ENCODE assay signal across 7 mouse cellular contexts in genomic region chr8:84415378-84415898, GRCm38 (mm10). TPM values are rescaled to one million over a fixed set of nuclear protein-coding genes. Genes with fewer than 3 reads are reported as not detected.
DNase-seq lines count a peak whose midpoint lies in the region; ATAC-seq lines count a peak whose summit lies in the region.

No protein-coding gene starts in this region.

- DNase-seq in left cerebral cortex, postnatal 36 days (ENCODE audit: low spot score in 2 of 2) = peak; percentile 52 to 73
- DNase-seq in left cerebral cortex, adult 8-10 months (ENCODE audit: low spot score in 2 of 2) = no peak
- DNase-seq in cerebellum, adult 8-10 months = peak; percentile 61
- peak; percentile 41 for DNase-seq in forebrain, embryonic 14.5 days (ENCODE audit: low spot score)
- DNase-seq in mesoderm, embryonic 11.5 days (ENCODE audit: low read depth, low spot score) = peak; percentile 40
- DNase-seq in spleen, postnatal 4 days (ENCODE audit: low spot score in 2 of 2) = no peak

- peak overlapping the region; percentile 80 for H3K9ac ChIP-seq in forebrain, embryonic 14.5 days (ENCODE audit: low read length)
- H3K9ac ChIP-seq in kidney, embryonic 14.5 days (ENCODE audit: low read depth, low read length) = peak overlapping the region; percentile 53

- intact Hi-C loops in left cerebral cortex, postnatal 36 days (cut with DNase I) = loop anchor here (5.0 kb wide), 2 partner anchors 42 to 107 kb away; no protein-coding TSS in a partner anchor

- H3K27me3 ChIP-seq in forebrain, embryonic 14.5 days (replicated peaks; ENCODE audit: control insufficient read depth, insufficient read depth, low read length) = no peaks in the 10 kb centered on the region
- H3K27me3 ChIP-seq in kidney, embryonic 14.5 days (ENCODE audit: control insufficient read depth, insufficient read depth, low read length) = peaks cover 18% of the 10 kb centered on the region; the same call in 1 of the 2 replicates

- peak overlapping the region; percentile 72 for H3K4me3 ChIP-seq in forebrain, embryonic 14.5 days (ENCODE audit: low read depth, low read length)
- peak overlapping the region; percentile 60 for H3K4me3 ChIP-seq in kidney, embryonic 14.5 days (ENCODE audit: low read length)

- ATAC-seq in forebrain, embryonic 14.5 days = peak; percentile 72
- peak; percentile 69 for ATAC-seq in kidney, embryonic 14.5 days (ENCODE audit: low FRiP score, low TSS enrichment)

- peak overlapping the region; percentile 88 for H3K4me2 ChIP-seq in forebrain, embryonic 14.5 days (ENCODE audit: low read length)
- H3K4me2 ChIP-seq in kidney, embryonic 14.5 days (replicated peaks; ENCODE audit: low read depth, low read length) = peak overlapping the region; percentile 100

- peaks cover 10% of the 10 kb centered on the region for H3K4me1 ChIP-seq in forebrain, embryonic 14.5 days (ENCODE audit: control insufficient read depth, insufficient read depth, low read length)
- H3K4me1 ChIP-seq in kidney, embryonic 14.5 days (ENCODE audit: control insufficient read depth, insufficient read depth, low read length) = no peaks in the 10 kb centered on the region

- no peaks in the 10 kb centered on the region for H3K36me3 ChIP-seq in forebrain, embryonic 14.5 days (ENCODE audit: control insufficient read depth, insufficient read depth, low read length)
- H3K36me3 ChIP-seq in kidney, embryonic 14.5 days (ENCODE audit: control insufficient read depth, insufficient read depth, low read length) = no peaks in the 10 kb centered on the region

- WGBS in forebrain, embryonic 14.5 days = under 1% methylated on average over 48 of the region's 64 CpGs
- WGBS in kidney, embryonic 14.5 days = under 1% methylated on average over 52 of the region's 64 CpGs

- H3K27ac ChIP-seq in forebrain, embryonic 14.5 days (ENCODE audit: low read depth, low read length) = peak overlapping the region; percentile 81
- H3K27ac ChIP-seq in kidney, embryonic 14.5 days (ENCODE audit: low read depth, low read length) = no peak overlapping the region

- H3K9me3 ChIP-seq in forebrain, embryonic 14.5 days (replicated peaks; ENCODE audit: control insufficient read depth, low read length) = no peaks in the 10 kb centered on the region
- H3K9me3 ChIP-seq in kidney, embryonic 14.5 days (ENCODE audit: control insufficient read depth, low read length) = no peaks in the 10 kb centered on the region

RNA-seq across cellular contexts. Expression of gene Cacna1a, which starts 27.2 kb away (rescaled TPM):
- 100 to 1,000 TPM; 219 to 272 TPM for total RNA-seq in left cerebral cortex, postnatal 36 days (2021)
- 100 to 1,000 TPM; 177 to 203 (median 185) TPM for total RNA-seq in left cerebral cortex, adult 8-10 months (2022)
- 3.2 and 6.0 TPM in 2 replicates for polyA plus RNA-seq in forebrain, embryonic 14.5 days (2014; fragmentation: Nextera tagmentation; extraction: Ambion mirVana)
- 3.6 and 4.4 TPM in 2 replicates for polyA plus RNA-seq in kidney, embryonic 14.5 days (2014; fragmentation: Nextera tagmentation; extraction: Ambion mirVana)

Comparison
In these comparisons a context has a peak if more than half of its experiments do, and no peak if none do; other contexts are left out.
1. DNase-seq: peak in left cerebral cortex, postnatal 36 days (2 of 2), cerebellum, adult 8-10 months (single experiment), forebrain, embryonic 14.5 days (single experiment) and mesoderm, embryonic 11.5 days (single experiment); none in left cerebral cortex, adult 8-10 months (0 of 2) and spleen, postnatal 4 days (0 of 2).